Mouse (Mus musculus) right cerebral cortex, postnatal 4 days (tissue): Measurements from ENCODE around the gene Alb.

Experiments
- DNase-seq: peaks from one replicate; pipeline ENCODE4 v3.0.0-alpha.2; 2022

Gene Alb

DNA sequence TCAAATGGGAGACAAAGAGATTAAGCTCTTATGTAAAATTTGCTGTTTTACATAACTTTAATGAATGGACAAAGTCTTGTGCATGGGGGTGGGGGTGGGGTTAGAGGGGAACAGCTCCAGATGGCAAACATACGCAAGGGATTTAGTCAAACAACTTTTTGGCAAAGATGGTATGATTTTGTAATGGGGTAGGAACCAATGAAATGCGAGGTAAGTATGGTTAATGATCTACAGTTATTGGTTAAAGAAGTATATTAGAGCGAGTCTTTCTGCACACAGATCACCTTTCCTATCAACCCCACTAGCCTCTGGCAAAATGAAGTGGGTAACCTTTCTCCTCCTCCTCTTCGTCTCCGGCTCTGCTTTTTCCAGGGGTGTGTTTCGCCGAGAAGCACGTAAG lies at the start of gene Alb:
Alb (plus strand) TSS at position 279 of the 400 bp plus-strand sequence.
- no peak for DNase-seq

DNA sequence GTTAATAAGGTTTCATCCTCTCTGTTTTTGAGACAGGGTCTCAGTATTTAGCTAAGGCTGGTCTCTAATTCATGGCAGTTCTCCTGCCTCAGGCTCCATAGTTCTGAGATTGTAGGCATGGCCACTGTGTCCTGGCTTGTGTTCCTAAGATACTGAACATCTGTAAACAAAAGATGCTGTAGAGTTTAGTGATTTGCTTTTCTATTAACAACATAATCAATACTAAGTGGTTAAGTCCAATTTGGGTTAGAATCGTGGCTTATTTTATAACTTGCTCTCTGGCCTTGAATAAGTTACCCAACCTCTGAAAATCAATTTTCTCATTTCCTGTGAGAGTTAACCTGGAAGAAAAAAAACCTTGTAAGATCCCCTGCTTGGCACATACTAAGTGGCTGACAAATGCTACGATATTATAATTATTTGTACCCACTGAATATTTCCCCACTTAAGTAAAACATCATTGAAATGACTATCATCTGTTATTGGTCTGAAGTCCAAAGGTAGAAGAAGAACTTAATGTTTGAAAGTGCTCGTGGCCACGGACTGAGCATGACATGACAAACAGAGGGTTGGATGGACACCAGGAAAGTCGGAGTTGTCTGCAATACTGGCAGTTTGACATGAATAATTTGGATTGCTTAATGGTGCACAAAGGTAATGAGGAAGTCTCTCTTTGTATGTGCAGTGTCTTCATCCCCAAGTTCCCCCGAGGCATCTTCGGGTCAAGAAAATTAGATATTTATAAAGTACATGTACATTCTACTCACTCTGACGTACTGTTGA lies 46.4 kb upstream of the Alb start:
- DNase-seq, result no peak

- DNase-seq, result no peak
These were observed 45.8 kb upstream of the Alb start for GRCm38 (mm10) chr5:90414925-90415295.

DNA sequence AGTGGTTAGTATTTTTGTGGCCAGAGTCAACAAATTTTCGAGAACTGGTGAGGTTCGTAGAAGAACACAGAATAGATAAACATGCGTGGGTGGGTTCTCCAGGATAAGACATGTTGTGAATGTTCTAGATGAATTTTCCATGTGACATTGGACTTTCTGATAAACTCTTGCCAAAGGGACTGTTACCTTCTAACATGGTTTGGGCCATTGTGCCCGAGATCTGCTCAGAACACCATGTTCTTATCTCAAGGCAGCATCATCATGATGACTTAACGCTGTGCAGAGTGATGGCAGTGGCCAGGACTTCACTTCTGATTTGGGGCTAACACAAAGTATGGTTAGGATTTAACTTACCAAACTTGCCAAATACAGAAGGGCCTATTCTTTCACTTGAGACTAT lies 36.1 kb upstream of the Alb start:
- DNase-seq, result no peak

GRCm38 (mm10) chr5:90425191-90425590 lies 35.5 kb upstream of the Alb start:
- DNase-seq, result no peak

DNA sequence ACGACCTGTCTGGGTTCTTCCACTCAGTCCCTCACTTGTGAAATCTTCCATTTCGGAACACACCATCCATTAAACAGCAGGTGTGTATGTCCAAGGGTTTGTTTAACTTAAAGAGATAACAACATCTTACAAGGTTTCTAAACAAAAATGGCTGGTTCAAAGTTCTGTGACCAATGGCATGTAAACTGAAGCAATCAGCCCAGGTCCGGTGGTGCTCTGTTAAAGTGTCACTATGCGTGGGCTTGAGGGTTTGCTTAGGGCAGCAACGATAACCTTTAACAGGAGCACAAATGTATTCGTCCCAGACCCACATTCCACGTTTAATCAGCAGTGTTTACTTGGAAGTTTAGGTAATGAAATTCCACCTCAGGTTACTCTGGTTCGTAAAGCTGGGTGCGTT lies 29.6 kb upstream of the Alb start:
- no peak for DNase-seq

DNA sequence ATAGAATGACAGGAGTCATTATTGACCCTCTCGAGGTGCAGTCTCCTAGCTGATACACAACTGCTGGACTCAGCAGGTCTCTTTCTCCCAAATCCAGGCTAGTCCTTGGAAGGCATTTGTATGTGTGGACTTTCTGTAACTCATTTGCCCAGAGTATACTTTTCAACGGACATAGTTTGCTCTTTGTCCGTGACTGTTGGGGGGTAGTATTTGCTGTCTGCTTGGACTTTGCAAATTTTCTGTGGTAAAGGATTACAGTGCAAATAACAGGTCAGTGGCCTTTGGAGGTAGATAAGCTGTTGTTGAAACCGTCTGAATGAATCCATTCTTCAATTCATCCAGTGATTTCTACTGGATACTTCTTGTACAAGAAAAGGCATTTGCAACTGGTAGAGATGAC lies 21.5 kb upstream of the Alb start:
- DNase-seq, result no peak

- no peak for DNase-seq
These were observed 13.1 kb upstream of the Alb start for GRCm38 (mm10) chr5:90447577-90447976.

DNA sequence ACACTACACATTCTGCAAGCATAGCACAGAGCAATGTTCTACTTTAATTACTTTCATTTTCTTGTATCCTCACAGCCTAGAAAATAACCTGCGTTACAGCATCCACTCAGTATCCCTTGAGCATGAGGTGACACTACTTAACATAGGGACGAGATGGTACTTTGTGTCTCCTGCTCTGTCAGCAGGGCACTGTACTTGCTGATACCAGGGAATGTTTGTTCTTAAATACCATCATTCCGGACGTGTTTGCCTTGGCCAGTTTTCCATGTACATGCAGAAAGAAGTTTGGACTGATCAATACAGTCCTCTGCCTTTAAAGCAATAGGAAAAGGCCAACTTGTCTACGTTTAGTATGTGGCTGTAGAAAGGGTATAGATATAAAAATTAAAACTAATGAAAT lies 10.7 kb upstream of the Alb start:
- DNase-seq, result no peak

GRCm38 (mm10) chr5:90452711-90453110 lies 8.0 kb upstream of the Alb start:
- no peak for DNase-seq

- DNase-seq, result no peak
These were observed 3.5 kb upstream of the Alb start for GRCm38 (mm10) chr5:90457241-90457640.

DNA sequence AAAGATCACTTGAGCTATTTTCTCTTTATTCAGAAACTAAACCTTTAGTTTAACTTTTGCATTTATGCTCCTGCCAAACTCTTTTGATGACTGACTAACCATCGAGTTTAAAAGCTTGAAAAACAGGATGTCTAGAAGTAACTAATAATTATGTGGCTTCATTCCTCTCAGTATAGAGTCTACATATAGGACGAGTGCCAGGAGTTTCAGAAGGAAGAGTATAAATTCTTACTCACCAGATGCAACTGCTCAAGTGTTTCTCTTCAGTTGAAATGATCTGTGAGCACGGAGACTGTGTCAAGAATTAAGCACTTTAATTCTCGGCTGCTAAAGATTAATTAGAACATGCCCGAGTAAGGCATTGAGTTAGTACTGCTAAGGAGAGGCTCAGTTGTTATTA lies 2.0 kb upstream of the Alb start:
- DNase-seq, result no peak

DNA sequence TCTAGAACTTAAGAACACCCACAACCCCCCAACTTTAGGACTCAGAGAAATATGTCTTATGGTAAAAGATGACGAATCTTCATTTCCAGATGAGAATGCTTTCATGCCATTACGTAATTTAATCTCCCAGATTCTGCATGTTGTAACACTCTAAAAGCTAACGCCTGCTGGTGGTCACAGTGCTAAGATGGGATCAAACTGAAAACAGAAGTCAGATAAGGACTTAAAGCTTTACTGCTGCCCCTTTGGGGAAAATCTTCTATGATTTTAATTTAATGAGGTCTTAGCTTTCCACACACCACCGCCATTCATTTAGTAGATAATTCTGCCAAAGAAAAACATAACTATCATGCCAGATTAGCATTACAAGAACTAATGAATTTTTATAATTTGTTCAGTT lies 6.1 kb downstream of the Alb start:
- no peak for DNase-seq

GRCm38 (mm10) chr5:90467245-90467644 lies 6.5 kb downstream of the Alb start:
- no peak for DNase-seq

DNA sequence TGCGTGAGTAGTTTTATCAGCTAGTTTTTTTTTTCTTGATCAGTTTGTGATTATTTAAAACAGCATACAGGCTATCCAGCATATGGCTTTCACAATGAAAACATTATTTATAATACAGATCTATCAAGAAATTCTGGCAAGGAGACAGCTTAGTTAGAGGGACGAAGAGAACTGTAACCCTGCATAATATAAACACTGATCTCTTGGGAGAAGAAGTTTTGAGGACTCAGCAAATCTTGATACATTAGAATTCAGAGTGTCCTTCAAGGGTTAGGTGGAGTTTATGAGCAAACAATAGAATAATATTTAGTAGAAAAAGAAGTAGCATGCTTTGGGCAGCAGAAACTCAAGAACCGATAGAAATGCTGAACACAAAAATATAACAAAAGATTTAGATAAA lies 10.1 kb downstream of the Alb start:
- no peak for DNase-seq

GRCm38 (mm10) chr5:90473902-90474301 lies 13.2 kb downstream of the Alb start:
- no peak for DNase-seq

DNA sequence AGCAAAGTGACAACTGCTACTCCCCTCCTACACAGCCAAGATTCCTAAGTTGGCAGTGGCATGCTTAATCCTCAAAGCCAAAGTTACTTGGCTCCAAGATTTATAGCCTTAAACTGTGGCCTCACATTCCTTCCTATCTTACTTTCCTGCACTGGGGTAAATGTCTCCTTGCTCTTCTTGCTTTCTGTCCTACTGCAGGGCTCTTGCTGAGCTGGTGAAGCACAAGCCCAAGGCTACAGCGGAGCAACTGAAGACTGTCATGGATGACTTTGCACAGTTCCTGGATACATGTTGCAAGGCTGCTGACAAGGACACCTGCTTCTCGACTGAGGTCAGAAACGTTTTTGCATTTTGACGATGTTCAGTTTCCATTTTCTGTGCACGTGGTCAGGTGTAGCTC lies 13.7 kb downstream of the Alb start:
- no peak for DNase-seq

GRCm38 (mm10) chr5:90476741-90477140 lies 16.0 kb downstream of the Alb start:
- no peak for DNase-seq

- DNase-seq, result no peak
These were observed 16.8 kb downstream of the Alb start for GRCm38 (mm10) chr5:90477308-90478140.

DNA sequence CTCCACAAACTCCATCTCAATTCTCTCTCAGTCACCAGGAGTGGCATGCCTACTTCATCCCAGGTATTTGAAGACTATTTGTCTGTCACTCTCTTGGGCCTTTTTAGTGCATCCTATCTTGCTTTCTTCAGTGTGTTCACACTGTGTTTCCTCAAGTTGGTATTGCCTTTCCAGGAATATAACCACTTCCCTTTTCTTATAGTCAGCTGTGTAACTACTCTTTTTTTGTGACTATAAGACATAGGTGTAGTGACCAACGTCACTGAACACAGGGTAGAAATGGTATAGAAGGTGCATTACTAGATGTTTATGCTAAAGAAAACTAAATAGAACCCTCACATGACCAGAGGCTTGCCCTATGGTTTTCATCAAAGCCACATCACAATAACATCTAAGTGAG lies 18.2 kb downstream of the Alb start:
- no peak for DNase-seq

- DNase-seq, result no peak
These were observed 24.9 kb downstream of the Alb start for GRCm38 (mm10) chr5:90485597-90485996.

- no peak for DNase-seq
These were observed 27.6 kb downstream of the Alb start for GRCm38 (mm10) chr5:90488323-90488722.

- no peak for DNase-seq
These were observed 29.8 kb downstream of the Alb start, which contains the start of gene Afp for GRCm38 (mm10) chr5:90490518-90490917. Gene Afp (plus strand): TSS chr5:90490737.

- DNase-seq, result no peak
These were observed 31.7 kb downstream of the Alb start for GRCm38 (mm10) chr5:90492440-90492839.
